Mouse (Mus musculus) thymus, postnatal 36 days (tissue): ENCODE measurements around the gene Phldb2.

Experiments used
- DNase-seq, 2 experiments: peaks; one replicate each; pipeline ENCODE4 v3.0.0; 2022; ENCODE audit warnings: mixed read lengths in 2 of 2

Phldb2 gene

DNA sequence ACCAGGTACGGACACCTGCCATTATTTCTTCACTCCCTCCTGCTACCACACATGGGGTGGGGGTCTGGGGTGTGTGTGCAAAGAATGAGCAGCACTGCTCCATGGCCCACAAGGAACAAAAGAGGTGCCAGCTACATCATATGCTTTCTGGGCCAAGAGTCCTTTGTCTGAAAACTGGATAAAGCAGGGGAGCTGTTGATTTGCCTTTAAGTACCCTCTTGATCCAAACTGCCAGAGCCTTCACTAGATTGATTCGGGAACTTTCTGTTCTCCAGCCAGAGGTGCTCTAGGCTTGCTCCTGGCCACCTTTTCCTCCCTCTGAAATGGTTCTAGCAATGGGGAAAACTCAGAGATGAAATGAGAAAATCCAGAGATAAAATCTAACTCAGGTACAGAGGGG is 164.1 kb downstream of the Phldb2 start:
- no peak for DNase-seq

DNA sequence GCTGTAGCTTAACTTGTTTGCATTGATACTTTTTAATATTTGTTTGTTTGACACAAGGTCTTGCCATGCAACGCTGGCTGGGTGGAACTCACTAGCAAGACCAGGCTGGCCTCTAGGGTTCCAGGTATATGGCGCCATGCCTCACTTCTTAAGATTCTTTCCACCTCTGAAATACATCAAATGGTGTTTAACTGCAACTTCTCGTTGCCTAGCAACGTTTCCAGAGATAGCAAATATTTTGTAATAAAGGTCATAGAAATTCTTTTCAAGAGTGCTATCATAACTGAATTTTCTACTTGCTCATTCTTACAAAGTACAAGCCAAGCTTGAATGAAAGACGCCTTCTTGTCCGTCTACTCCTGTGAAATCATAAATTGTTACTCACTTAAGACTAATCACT is 165.7 kb downstream of the Phldb2 start:
- no peak for DNase-seq

DNA sequence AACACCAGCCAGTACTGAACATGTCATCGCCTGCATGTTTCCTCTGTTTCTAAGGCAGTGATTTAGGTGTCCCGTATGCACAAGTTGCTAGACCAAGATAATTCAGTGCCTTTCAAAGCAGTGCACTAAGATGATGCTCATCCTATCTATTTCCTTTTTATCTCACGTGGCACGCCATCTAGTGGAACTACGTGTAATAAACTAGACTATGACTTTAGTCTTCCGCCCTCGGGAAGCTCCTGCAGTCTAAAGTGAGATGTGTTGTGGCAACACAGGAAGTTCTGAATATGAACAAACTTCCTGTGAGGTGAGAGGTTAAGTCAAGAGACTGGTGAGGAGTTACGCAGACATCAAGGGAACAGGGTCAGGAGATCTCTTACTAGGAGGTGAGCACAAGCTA is 166.8 kb downstream of the Phldb2 start:
- DNase-seq: peak; percentile 16 to 40

DNA sequence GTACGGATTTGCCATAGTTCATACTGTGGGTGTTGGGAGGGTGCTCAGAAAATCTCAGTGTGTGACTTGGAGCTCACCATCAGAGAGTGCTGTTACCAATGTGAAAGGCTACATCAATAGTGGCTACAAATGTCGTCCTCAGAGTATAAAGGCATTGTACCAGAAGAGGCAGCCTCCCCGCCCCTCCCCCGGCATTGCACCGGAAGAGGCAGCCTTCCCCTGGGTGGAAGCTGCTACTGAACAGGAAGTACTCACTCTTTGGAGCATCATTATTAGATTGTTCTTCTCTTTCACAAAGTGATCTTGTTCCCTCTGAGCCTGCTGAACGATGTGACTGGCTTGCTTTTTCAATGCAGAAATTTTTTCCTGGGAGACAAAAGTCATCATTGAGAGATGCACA is 173.4 kb downstream of the Phldb2 start:
- DNase-seq: peak; percentile 5 to 20

DNA sequence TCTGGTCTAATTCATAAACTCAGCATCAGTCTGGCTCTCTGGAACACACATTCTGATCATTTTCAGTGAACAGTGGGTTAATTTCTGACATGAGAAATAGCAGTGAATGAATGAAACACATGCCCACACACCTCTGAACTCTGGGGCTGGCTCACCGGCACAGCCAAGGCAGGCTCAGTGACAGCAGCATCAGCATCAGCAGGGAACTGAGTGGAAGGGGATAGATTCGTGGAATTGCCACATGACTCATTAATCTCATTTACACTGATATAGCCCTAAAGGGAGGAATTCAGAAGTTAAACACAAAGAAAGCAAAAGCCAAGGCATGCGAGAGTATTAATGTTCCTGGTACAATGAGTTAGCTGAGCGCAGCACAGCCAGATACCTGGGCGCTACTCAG is 178.6 kb downstream of the Phldb2 start:
- no peak for DNase-seq

DNA sequence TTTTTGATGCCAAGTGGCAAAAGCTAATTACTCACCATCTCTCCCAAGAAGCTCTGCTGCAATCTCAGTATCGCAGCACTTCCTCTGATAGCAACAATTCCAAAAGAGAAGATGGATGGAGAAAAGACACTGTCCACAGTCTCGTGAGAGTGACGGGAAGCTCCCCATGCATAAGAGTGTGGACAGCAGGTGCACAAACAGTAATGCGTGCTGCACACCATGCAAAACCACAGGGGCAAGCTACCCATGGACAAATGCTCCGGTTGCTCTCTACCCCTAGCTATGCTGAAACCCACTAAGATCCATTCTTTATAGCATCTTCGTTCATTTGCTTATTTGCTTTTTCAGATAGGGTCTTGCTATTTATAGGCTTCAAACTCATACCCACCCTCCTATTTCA is 182.5 kb downstream of the Phldb2 start:
- no peak for DNase-seq

DNA sequence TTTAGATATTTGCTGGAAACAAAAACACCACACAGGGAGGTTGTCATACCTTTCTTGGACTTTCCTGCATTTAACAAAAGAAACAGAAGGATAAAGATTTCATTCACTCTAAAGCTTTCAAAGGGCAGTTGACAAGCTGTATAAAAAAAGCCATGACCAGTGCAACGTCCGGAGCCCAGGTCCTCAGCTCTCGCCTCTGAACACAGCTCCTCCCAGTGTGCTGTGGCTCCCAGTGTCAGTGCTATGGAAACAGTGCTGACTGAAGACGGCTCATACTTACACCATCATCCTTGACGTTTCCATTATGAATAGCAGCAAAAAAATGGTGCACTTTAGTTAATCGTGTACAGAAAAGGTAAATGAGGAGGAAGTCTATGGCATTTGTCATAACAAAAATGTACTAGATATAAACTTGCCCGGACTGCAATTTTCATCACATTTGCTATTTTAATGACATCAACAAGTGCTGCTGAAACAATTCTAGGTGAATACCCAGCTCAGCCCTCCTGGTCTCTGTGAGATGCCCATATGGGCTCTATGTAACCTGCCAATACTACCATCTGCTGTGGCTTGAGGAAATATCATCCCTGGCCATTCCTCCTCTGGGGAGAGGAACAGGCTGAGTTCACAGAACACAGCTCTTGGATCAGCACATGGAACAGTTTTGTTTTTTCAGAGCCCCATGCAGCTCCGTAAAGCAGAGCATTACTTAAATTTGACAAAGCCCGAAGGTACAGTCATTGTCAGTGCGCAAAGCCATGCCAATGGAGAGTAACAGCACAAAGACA is 185.4 kb downstream of the Phldb2 start:
- DNase-seq: no peak

DNA sequence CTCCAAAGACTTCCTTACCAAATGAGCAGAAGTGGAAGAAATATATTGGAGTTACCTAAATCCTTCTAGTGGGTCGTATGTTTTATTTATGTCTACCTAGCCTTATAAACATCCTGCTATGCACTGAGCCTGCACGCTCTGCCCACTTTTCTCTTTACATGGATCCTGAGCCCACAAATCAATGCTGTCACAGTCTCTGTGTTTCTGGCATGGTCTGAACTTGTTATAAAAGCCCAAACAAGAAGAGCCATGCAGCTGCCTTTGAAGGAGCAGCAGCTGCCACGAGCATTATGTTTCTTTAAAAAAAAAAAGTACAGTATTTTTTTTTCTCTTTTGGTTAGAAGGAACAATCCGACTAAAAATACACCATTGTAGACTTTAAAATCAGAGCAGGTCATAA is 186.0 kb downstream of the Phldb2 start:
- DNase-seq: no peak

DNA sequence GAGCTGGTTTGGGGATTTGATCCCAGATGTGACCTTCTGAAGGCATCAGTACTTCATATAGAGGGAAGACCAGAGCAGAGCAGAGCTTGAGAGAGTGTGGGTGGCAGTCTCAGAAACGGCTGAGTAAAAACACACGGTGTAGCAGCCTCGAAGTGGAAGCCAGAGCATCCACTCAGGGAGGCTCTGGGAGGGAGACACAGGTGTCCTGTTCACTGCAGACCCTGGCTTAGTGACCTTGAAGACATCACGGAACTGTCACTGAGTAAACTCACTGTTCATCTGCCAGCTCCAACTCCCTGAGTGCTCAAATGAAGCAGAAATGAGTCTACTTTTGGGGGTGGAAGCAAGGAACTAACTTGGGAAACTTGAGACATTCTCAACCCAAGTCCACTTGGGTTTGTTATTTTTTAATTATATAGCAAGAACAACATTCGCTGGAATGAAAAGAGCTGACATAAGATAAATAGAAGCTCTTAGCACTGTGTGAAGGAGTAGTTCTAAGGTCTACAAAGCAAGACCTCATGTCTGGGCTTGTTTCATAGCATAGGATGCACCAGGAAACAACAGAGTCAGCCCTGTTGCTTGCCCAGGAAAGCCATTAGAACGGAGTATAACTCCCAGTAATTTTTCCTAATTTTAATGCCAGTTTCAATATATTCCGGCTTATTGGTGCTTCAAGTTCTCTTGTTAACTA is 187.4 kb downstream of the Phldb2 start:
- DNase-seq: no peak

DNA sequence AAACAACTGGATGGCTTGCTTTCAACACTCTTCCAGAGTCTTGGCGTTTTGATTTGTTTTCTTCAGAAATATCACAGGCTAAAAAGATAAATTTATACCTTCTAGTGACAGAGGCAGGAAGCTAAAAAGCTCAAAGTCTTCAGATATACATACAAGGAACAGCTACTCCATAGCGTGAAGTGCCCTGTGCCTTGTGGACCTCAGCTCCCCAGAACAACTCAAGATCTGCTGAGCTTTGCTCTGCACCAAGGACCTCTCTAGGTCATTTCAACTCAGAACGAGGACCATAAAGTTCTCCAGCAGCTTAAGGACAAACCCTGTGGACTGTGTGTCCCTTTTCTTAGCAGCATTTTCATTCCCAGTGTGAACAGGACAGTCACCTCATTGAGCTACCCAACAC is 188.3 kb downstream of the Phldb2 start:
- DNase-seq: no peak

DNA sequence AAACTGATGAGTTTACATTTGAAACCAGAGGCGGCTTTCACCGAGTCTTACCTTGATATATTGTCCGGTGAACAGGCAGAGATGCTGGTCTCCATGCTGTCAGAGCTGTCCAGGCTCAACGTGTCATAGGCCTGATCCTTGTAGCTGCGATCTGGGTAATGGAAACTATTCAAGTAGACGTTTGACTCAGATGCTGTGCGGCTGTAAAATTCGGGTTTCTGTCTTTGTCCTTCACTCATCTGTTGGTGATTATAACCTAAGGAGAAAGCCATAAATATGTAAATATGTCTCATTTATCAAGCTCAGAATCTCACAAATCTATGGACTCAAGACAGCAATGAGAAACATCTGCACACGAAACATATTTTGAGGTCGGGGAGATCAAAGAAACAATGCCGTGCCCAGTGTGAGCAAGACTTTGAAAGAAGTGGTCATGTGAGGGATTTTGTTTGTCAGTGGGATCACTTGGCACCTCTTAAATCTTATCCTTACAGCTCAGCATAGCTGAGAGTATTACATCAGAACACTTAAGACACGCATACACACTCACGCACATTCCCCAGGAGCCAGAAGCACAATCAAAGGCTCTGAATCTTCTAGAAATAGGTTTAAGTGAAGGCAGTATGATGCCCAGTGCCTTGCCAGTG is 190.4 kb downstream of the Phldb2 start:
- no peak for DNase-seq

DNA sequence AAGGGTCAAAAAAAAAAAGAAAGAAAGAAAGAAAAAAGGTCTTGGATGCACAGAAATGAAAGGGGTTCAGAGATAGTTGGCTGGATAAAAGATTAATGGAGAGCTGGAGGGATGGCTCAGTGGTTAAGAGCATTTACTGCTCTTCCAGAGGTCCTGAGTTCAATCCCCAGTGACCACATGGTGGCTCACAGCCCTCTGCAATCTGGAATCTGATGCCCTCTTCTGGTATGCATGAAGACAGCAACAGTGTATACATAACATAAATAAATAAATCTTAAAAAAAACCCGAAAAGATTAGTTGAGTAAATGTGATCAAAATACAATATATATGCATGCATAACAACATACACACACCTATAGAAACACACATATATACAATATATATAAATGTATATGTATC is 192.0 kb downstream of the Phldb2 start:
- no peak for DNase-seq

DNA sequence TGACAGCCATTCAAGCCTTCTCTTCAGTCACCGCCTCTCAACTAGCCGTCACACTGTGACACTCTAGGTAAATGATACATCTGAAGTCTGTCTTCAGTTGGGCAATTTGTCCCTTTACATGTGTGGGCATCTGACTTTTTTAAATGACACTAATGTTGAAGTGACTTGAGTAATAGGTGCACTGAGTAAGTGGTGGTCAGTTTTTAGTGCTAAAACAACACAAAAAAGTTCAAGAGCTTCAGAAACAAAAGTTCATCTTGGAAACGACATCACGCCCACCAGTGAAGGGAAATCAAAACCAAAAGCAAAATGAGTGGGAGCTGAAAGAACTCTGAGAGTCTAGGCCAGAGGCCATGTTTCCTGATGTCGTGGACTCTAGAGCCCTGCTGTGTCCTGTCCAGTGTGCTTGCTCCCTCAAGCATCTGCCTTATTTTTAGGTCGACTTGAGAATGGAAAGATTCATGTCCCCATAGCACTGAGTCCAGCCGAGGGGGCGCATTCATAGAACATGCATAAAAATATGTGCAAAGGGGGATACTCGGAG is 194.6 kb downstream of the Phldb2 start:
- no peak for DNase-seq

DNA sequence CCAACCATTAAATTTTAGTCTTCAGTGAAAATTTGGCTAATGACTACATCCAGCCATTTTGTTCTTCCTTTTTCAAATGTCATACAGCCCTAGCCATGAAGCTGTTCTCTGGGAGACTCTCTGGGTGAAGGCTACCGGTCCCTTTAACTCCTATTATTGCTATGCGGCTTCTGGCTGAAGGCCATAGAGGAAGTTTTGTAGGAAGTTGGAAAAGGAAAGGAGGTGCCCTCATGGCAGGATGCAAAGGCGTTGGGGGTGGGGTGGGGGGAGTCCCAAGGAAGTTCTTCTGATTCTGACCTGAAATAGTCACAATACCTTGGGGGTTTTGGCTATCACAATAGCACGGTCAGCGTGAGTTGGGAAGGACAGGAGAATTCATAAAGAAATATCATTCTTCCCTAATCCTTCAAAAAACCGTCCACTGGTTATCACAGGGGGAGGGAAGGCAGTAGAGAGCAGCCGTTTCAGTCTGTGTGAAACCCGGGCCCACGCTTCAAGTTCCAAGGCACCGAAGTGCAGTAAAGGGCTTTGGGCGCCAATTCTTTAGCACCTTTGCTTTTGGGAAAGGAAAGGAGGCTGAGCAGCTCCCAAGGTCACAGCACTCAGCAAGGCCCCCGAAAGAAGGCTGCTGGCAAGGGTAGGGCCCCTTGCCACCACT is 195.8 kb downstream of the Phldb2 start:
- no peak for DNase-seq

DNA sequence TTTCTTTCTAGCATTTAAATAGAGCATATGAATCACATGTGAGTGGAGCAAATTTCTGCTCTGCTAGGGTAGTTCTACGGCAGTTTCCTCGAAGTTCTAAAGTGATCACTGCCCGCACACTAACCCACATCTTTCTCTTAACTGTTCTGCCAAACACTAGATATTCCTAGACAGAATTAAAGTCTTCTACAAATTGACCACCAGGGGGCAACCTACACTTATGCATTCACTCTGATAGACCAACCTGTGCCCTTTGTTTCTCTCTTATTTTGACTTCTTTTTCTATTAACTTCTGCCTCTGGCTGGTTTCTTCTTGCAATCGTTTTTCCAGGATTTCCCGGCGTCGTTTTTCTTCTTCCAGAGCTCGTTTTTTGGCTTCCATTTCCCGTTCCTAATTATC is 196.5 kb downstream of the Phldb2 start:
- DNase-seq: no peak

DNA sequence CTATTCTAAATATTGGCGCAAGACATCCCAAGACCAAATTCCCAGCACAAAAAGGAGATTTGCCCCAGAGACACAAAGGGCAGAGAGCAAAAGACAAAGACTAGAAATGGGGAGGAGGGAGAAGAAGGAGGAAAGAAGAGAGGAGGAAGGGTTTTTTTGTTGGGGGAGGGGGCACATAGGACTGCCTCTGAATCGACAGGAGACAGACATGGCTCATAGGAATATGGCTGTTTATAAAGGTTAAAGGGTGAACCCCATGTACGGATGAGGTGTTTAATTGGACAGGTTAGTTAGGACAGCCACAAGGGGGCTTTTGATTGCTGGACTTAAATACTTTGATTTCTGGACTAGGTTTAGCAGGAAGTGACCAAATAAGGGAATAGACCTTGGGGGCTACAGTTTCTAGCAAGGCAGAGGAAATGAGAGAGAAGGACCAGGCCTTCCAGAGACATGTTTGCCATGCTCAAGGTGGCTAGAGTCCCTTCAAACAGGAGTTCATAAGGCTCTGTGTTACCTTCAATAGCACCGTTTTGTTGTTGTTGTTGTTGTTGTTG is 209.7 kb downstream of the Phldb2 start:
- no peak for DNase-seq

DNA sequence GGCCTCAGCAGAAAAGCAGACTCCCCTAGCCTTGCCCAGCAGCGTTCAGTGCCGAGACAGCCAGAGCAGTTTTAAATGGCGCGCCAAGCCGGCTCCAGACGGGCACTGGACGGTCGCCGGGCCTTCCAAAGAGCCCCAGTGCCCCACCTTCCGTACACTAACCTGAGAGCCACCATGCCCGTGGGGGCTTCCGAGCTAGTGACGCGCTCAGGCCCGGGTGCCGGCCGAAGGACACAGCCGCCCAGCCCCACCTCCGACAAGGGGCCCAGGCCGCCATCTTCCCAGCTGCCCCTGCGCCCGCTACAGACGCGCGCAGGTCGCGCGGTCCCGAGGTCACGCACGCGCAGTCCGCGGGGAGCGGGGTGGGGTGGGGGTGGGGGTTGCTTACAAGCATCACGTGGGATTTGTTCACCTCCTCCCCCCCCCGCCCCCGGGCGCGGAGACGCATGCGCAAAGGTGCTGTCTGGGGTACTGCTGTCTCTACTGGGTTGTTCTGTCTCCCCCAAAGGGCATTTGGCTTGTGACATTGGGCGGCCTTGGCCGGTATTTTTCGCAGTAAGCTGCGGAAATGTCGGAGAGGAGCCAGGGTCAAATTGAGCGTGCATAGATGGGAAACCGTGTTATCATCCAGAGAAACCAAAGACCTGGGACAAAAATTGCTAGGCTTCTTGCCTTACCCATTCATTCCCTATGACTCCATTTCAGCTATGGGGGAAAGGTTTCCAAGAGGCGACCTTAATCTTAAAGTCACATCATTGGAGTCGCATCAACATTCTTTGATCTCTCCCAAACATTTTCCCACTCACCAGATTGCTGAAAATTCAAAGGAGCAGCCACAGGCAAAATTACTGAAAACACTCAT is 210.6 kb downstream of the Phldb2 start, which contains the start of gene Abhd10:
Gene Abhd10 (minus strand): TSS at position 341 of the 862 bp plus-strand sequence.
- peak; percentile 97 for DNase-seq

DNA sequence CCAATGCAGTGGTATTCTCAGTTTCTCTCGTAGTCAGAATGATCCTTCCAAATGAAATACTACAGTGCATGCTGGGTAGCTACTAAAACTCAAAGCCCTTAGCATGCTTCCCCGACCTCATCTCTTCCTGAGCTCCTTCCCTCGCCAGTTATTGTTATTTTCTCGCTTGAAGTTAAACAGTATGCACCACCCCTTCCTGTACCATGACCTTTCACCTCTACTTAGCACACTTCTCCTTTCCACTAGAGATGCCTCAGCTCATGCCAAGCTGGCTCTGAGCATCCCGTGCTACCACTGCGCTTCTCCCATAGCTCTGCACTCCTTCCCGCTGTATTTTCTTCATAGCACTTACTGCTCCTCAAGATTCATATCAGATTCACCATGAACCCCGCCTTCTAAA is 215.5 kb downstream of the Phldb2 start:
- DNase-seq: no peak

DNA sequence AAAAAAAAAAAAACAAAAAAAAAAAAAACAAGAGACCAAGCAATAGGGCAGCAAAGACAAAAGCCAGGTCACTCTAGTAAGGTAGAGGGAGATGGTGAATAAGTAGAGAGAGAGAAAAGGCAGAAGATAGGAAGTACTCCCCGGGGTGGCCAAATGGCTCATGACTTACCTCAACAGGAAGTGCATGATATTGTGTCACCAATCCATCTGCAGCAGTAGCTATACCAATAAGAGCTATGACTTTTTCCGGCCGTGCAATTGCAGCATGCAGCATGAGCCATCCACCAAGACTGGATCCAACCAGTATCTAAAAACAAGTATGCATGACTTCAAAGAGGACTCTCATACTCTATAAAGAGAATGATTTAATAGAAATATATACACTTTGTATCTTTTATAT is 216.7 kb downstream of the Phldb2 start:
- no peak for DNase-seq

DNA sequence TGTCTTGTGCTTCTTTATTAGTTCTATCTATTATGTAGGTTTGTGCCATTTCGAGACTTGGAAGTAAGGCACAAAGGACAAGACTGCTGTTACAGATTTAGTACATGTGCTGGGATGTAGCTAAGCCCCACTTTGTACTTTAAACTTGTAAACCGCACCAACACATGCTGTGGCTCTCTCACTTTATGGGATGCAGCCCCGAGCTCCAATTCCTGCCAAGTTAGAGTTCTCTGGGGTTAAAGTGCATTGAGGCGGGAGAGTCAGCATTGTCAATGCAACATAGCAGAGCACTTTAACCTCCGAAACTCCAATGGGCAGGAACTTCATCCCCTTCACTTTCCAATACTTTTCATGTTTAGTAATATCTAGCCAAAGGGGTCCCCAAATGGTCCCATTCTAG is 224.2 kb downstream of the Phldb2 start:
- DNase-seq: no peak

DNA sequence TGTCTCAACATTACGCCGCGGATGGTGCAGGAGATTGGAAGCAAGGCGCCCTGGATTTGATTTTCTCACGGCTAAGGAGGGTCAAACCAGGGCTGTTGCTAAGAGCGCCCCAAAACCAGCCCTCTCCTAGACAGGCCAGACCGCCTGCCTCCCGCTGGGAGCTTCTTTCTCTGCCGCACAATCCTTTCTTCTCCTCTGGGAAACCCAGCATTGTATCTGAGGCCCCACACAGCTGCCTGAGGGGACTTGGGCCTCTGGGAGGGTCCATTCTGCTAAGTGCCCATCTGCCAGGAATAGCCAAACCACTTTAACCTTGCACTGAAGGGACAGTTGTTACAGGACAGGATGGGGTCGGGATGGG is 228.7 kb downstream of the Phldb2 start:
- no peak for DNase-seq
